Mouse (Mus musculus): ENCODE data around the gene Serinc2. TPM values are rescaled to one million over a fixed set of nuclear protein-coding genes. Genes with fewer than 3 reads are reported as not detected.

Gene Serinc2
- polyA plus RNA-seq, 1 experiment, result 37.7 TPM

DNA sequence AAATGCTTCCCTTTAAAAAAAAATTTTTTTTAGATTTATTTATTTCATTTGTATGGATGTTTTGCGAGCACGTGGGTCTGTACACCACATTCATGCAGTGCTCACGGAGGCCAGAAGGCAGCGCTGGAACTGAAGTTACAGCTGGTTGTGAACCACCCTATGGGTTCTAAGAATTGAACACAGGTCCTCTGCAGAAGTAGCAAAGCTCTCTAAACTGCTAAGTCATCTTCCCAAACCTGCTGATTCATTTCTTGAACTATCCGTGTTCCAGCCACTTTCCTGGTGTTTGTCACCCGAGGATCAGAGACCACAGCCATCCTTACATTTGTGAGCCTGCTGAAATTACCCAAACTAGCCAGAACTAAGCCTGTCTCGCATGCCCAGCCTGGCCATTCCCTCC is 66.6 kb downstream of the Serinc2 start:
- Histone ChIP-seq H3K79me2 (ENCODE audit: control insufficient read depth, insufficient read depth) (no peaks in the 10 kb centered on the region), H3K79me3 (ENCODE audit: low read depth) (no peaks in the 10 kb centered on the region), H3K36me3 (ENCODE audit: control insufficient read depth, insufficient read depth) (no peaks in the 10 kb centered on the region), H3ac (ENCODE audit: control insufficient read depth, insufficient read length, low read depth) (no peak overlapping the region), H3K27me3 (ENCODE audit: control insufficient read depth, insufficient read depth, insufficient read length) (peaks cover 48% of the 10 kb centered on the region), H3K4me3 (ENCODE audit: insufficient read depth, poor library complexity, severe bottlenecking) (no peak overlapping the region)
- TF ChIP-seq MYOG (IDR thresholded peaks at IDR 0.05; ENCODE audit: control insufficient read depth, extremely low read depth, insufficient read length) (no peak), USF1 (IDR thresholded peaks at IDR 0.05; ENCODE audit: low read depth) (no peak), CTCF (IDR thresholded peaks at IDR 0.05; ENCODE audit: control insufficient read depth, insufficient read depth, insufficient read length) (no peak), MAX (IDR thresholded peaks at IDR 0.05) (no peak), CEBPB (IDR thresholded peaks at IDR 0.05; ENCODE audit: low read depth) (no peak), MYOD1 (IDR thresholded peaks at IDR 0.05; ENCODE audit: control insufficient read depth, insufficient read length, low read depth) (no peak), FOSL1 (IDR thresholded peaks at IDR 0.05; ENCODE audit: insufficient read depth, low read length, poor library complexity, severe bottlenecking) (no peak)

DNA sequence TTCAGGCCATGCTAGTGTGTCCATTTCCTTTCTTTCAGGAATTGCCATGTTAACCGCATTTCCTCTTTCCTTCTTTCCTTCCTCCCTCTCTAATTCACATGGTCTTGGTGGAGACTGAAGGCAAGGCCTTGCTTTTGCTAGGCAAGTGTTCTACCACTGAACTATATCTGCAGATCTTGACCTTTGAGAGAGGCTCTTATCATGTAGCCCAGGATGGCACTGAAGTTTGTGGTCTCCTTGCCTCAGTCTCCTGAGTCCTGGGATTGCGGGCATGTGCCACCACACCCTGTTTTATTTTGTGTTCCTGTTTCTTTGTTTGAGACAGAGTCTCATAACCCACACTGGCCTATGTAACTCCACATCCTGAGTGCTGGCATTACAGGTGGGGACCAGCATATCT is 67.1 kb downstream of the Serinc2 start:
- Histone ChIP-seq H3K79me3 (ENCODE audit: low read depth) (no peaks in the 10 kb centered on the region), H3K36me3 (ENCODE audit: control insufficient read depth, insufficient read depth) (no peaks in the 10 kb centered on the region), H3K27me3 (ENCODE audit: control insufficient read depth, insufficient read depth, insufficient read length) (peaks cover 43% of the 10 kb centered on the region), H3ac (ENCODE audit: control insufficient read depth, insufficient read length, low read depth) (no peak overlapping the region), H3K4me3 (ENCODE audit: insufficient read depth, poor library complexity, severe bottlenecking) (no peak overlapping the region), H3K79me2 (ENCODE audit: control insufficient read depth, insufficient read depth) (no peaks in the 10 kb centered on the region)
- TF ChIP-seq MYOD1 (IDR thresholded peaks at IDR 0.05; ENCODE audit: control insufficient read depth, insufficient read length, low read depth), result no peak
- TF ChIP-seq MAX (IDR thresholded peaks at IDR 0.05), result no peak
- no peak for TF ChIP-seq FOSL1 (IDR thresholded peaks at IDR 0.05; ENCODE audit: insufficient read depth, low read length, poor library complexity, severe bottlenecking)
- TF ChIP-seq USF1 (IDR thresholded peaks at IDR 0.05; ENCODE audit: low read depth), result no peak
- TF ChIP-seq MYOG (IDR thresholded peaks at IDR 0.05; ENCODE audit: control insufficient read depth, extremely low read depth, insufficient read length), result no peak
- no peak for TF ChIP-seq CEBPB (IDR thresholded peaks at IDR 0.05; ENCODE audit: low read depth)
- no peak for TF ChIP-seq CTCF (IDR thresholded peaks at IDR 0.05; ENCODE audit: control insufficient read depth, insufficient read depth, insufficient read length)

Other genes starting within 250 kb of the Serinc2 start
- 7.5 TPM for gene Col16a1, start 231.4 kb downstream of the Serinc2 start, polyA plus RNA-seq (2012; fragmentation: generic; extraction: Trizol)
- 49.7 TPM for gene Pef1, start 176.6 kb downstream of the Serinc2 start, polyA plus RNA-seq (2012; fragmentation: generic; extraction: Trizol)
- gene Hcrtr1, start 139.8 kb downstream of the Serinc2 start, polyA plus RNA-seq (2012; fragmentation: generic; extraction: Trizol), result not detected
- 64.1 TPM for gene Tinagl1, start 104.1 kb downstream of the Serinc2 start, polyA plus RNA-seq (2012; fragmentation: generic; extraction: Trizol)
- not detected for gene Gm853, start 56.8 kb downstream of the Serinc2 start, polyA plus RNA-seq (2012; fragmentation: generic; extraction: Trizol)
- 14.5 TPM for gene Fabp3, start 29.4 kb upstream of the Serinc2 start, polyA plus RNA-seq (2012; fragmentation: generic; extraction: Trizol)
- not detected for gene Gm10570, start 29.5 kb upstream of the Serinc2 start, polyA plus RNA-seq (2012; fragmentation: generic; extraction: Trizol)
- 34.5 TPM for gene Zcchc17, start 80.7 kb upstream of the Serinc2 start, polyA plus RNA-seq (2012; fragmentation: generic; extraction: Trizol)
- 90.6 TPM for gene Snrnp40, start 80.9 kb upstream of the Serinc2 start, polyA plus RNA-seq (2012; fragmentation: generic; extraction: Trizol)

All from C2C12 (cell line).